Mouse (Mus musculus) adrenal gland, postnatal 10 days (tissue): Measurements from ENCODE around the gene Gm28035. TPM values are rescaled to one million over a fixed set of nuclear protein-coding genes. Genes with fewer than 3 reads are reported as not detected.

Source experiments
- DNase-seq: peaks from one replicate; pipeline ENCODE4 v3.0.0; 2021; ENCODE audit warnings: mixed read lengths
- total RNA-seq, 2 experiments: library from RNA; stranded (reverse); gene quantifications; 2 replicates each; pipeline ENCODE4 v1.2.3; 2021

The Gm28035 gene
- total RNA-seq, 2 experiments from 2014 or later = 1.9 to 2.0 TPM

- no peak for DNase-seq
Observed at GRCm38 (mm10) chr2:30261921-30262839, 21.8 kb downstream of the Gm28035 start.

- DNase-seq = peak; percentile 82
Observed at GRCm38 (mm10) chr2:30262840-30263441, 22.6 kb downstream of the Gm28035 start.

DNA sequence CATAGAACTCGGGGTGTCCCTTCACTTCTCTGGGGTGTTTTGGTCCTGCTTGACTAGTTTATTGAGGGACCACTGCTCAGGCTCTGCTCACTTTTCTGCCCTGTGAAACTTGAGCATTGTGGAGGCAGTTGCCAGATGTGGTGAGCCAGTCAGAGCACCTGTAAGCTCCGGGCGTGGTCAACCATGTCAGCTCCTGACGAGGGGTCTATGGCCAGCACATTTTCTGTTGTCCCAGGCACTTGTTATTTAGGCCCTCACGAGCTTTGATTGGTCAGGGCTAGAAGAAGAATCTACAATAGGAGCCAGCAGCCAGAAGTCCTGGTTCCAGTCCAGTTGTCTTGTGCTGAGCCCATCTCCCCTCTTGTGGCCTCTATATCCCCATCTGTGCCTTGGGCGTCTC lies 23.4 kb downstream of the Gm28035 start:
- DNase-seq = no peak

DNA sequence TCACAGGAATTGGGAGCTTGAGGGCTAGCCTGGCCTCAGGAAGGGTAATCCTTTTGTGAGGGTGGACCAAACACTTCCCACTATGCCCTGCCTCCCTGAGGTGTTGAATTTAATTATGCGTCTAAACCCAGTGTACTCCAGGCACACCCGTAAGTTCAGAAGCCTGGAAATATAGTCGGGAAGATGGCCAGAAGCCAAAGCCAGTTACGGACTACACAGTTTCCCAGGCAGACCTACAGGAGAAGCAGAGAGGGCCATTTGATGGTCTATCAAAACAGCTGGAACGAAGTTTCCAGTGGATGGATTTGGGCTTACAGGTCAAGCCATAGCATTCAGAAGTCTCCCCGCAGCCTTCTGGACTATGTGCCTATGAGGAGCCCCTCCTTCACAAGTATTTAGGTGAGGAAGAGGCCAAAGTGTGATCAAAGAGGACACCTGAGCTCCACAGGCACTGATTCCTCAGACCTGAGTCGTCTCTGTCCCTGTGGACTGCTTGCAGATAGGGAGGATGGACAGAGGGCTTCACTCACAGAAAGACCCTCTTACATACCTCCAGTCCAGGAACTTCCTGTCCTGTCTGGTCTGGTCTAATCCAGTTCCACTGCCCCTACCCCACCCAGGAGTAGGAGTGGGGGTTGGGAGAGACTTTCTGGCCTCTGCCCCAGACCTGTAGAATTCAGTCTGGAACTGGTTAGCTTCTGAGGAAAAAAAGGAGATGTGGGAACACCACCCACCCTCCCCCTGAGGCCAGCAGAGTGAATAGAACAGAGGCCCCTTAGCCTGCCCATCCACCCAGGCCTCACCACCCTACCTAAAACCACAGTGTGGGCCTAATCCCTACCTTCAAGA lies 24.5 kb downstream of the Gm28035 start:
- DNase-seq = no peak

- peak; percentile 84 for DNase-seq
Observed at GRCm38 (mm10) chr2:30265767-30266253, 25.4 kb downstream of the Gm28035 start, which contains the start of gene Phyhd1. Phyhd1 (plus strand) TSS chr2:30266203.

DNA sequence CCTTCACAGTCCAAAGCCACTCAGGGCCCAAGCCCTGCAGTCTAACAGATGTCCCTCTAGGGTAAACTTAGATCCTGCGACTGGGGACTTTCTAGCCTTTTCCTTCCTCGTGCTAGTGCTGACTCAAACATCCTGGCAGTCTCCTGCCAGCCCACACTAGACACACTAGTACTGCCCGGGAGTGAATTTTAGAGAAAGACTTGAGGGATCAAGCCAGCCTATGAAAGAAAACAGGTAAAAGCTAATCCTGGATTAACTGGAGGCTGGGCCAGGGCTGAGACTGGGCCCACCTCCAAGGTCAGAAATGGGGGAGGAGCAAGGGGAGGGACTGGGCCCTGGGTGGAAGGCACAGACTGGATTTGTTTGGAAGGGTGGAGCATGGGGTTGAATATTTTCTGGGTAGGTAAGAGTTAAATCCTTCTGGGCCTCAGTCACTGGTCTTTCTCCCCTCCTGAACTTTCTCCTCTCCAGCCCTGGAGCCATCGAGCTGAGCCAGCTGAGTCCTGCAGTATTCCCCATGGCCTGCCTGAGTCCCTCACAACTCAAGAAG lies 26.1 kb downstream of the Gm28035 start:
- DNase-seq = peak; percentile 86

DNA sequence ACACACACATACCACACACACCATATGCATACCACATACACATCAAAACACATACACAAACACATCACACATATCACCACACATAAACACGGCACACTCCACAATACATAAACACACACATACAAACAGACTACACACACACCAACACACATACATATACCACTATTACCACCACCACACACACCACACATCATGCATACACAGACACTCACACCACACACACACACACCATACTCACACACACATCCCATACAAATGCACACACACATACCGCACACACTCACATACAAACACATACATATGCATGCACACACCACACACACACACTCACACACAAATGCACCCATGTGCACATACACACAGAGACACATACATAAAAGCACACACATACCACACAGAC lies 27.1 kb downstream of the Gm28035 start:
- DNase-seq = no peak

DNA sequence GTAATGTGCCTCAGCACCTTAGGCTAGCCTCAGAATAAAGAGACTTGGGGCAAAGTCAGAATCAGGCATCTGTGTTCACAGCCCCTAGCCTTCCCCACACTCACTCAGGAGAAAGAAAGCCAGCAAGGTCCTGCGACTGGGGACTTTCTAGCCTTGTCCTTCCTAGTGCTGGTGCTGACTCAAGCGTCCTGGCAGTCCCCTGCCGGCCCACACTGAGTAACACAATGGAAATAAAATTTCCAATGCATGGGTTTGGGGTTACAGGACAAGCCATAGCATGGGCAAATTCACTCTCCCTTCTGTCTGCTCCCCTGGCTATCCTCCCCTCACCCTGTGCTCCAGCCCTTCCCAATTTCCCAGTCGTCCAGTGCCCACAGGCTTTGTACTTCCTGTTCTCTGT lies 28.0 kb downstream of the Gm28035 start:
- no peak for DNase-seq

DNA sequence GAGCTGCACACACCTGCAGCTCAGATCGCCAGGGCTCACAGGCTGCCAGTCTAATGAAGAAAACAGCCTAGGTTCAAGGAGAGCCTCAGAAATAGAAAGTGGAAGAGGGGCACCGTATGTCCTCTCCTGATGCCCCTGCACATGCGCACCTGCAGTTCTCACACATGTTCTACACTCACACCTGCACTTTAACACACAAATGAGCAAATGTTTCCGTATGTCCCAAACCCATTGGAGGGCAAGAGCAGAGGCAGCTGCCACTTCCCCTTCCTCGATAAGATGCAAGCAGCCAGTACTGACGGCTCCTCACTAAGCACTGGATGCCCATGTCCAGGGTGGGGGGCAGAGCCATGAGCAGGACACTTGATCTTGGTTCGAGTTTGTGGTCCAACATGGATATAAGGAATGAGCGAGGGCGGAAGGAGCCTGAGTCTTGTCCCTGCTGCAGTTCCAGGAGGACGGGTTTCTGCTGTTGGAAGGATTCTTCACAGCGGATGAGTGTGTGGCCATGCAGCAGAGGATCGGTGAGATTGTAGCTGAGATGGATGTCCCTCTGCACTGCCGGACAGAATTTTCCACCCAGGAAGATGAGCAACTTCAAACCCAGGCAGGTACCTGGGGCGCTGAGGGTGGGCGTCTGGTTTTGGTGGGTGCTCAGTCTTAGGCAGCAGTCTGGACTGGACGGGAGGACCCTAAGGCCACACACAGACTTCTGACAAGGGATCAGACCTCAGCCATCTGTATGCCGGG lies 29.0 kb downstream of the Gm28035 start:
- no peak for DNase-seq

- DNase-seq = peak; percentile 77
Observed at GRCm38 (mm10) chr2:30270134-30270533, 29.8 kb downstream of the Gm28035 start.

- DNase-seq = no peak
Observed at GRCm38 (mm10) chr2:30280743-30281142, 40.4 kb downstream of the Gm28035 start, which contains the start of gene Gm28038. Gm28038 (plus strand) TSS chr2:30281043.

GRCm38 (mm10) chr2:30281651-30282050 lies 41.3 kb downstream of the Gm28035 start:
- peak; percentile 80 for DNase-seq

GRCm38 (mm10) chr2:30283193-30283592 lies 42.8 kb downstream of the Gm28035 start:
- peak; percentile 38 for DNase-seq

DNA sequence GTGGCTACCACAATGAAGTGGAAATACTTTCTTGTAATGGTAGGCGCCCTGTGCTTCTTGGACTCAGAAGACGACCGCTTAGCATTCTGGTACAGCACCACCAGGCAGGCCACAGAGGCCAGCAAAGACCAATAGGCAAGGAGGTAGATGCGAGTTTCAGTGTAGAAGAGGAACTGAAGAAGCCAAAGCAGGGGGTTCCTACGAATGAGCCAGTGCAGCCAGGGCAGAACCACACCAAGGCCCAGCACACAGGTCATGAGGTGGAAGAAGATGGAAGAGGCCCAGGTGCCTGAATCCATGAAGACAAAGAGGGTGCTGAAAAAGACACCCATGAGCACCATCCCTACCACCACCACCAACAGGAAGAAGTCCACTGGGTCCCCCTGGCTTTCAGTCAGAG lies 44.6 kb downstream of the Gm28035 start:
- no peak for DNase-seq

DNA sequence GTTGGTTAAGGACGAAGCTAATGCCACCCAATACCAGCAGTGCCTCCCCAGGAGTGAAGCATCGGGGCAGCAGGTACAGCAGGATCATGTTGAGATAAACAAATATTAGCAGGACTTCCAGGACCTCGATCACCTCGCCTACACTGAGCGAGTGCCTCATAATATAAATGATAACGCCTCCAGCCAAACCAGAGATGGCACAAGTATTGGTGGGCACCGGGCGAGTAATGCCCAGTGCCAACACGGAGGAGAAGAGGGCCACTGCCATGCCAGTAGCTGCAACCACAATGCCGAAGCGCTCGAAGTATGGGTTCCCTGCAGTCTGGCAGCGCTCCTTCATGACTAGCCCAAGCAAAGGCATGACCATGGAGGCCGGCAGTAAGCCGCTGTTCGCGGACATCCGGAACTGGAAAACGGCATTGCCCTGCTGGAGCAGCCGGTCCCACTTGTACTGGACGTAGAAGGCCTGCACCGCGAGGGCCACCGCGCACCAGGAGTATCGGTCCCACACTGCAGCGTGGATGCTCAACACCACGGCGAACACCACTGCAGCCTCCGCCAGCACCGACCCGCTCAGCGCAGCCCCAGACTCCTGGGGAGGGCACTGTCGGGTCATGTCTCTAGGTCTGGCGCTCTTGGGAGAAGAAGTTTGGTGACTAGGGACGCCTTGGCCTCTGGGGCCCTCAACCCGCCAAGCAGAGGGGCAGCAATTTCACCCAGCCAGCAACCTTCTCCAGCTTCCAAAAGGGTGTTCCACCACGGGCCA lies 45.2 kb downstream of the Gm28035 start:
- peak; percentile 40 for DNase-seq

- DNase-seq = peak; percentile 99
Observed at GRCm38 (mm10) chr2:30286192-30287026, 46.0 kb downstream of the Gm28035 start, which contains the start of the genes Dolk and Nup188. Dolk (minus strand) TSS chr2:30286334. Nup188 (plus strand) TSS chr2:30286397.

- peak; percentile 23 for DNase-seq
Observed at GRCm38 (mm10) chr2:30287027-30287373, 46.6 kb downstream of the Gm28035 start.

GRCm38 (mm10) chr2:30299525-30299924 lies 59.2 kb downstream of the Gm28035 start:
- DNase-seq = peak; percentile 25

DNA sequence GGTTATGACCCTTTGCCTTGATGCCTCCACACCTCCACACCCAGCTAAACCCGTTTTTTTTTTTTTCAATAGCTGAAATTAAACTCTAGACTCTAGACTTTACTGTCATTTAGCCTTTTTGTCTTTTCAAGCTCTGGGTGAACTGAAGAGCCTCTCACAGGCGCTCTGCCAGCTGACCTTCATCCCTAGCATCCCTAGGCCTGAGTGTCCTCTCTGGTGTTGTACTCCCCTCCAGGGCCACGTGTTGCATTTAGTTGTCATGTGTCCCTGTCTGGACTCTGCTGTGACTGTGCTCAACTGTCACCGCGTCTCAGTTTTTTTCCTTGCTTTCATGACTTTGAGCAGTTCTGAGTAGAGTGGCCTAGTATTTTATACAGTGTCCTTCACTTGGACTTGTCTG lies 59.6 kb downstream of the Gm28035 start:
- peak; percentile 43 for DNase-seq
